Mouse (Mus musculus): ENCODE results near the gene Nudt4. TPM values are rescaled to one million over a fixed set of nuclear protein-coding genes. Genes with fewer than 3 reads are reported as not detected.

Gene Nudt4
- total and polyA plus RNA-seq, 2 experiments from 2014 or later: 71.2 to 87.6 TPM

- whole genome bisulfite sequencing: 64% methylated on average over 5 of the region's 5 CpGs
- no peak for TF ChIP-seq CTCF (IDR thresholded peaks at IDR 0.05; ENCODE audit: low read depth)
Measured at GRCm38 (mm10) chr10:95526495-95527122, 37.3 kb downstream of the Nudt4 start.

GRCm38 (mm10) chr10:95525871-95526270 is 38.1 kb downstream of the Nudt4 start:
- no peak overlapping the region for H3K4me2 ChIP-seq (ENCODE audit: low read depth)
- 93% methylated on average over 5 of the region's 5 CpGs for WGBS
- no peak overlapping the region for H3K9ac ChIP-seq
- peaks cover under 1% of the 10 kb centered on the region; the same call in 1 of the 2 replicates for H3K4me1 ChIP-seq (ENCODE audit: insufficient read depth)
- no peak overlapping the region for H3K4me3 ChIP-seq (ENCODE audit: low read depth, low read length)
- H3K27ac ChIP-seq (ENCODE audit: low read depth, low read length): no peak overlapping the region
- no peaks in the 10 kb centered on the region for H3K9me3 ChIP-seq (ENCODE audit: low read length)
- H3K27me3 ChIP-seq (ENCODE audit: insufficient read depth, low read length): no peaks in the 10 kb centered on the region
- TF ChIP-seq CTCF (IDR thresholded peaks at IDR 0.05; ENCODE audit: low read depth): no peak
- no peaks in the 10 kb centered on the region for H3K36me3 ChIP-seq (ENCODE audit: insufficient read depth)
- ATAC-seq: no peak
- DNase-seq: no peak

More at GRCm38 (mm10) chr10:95526495-95527122, 37.3 kb downstream of the Nudt4 start:
- no peak overlapping the region for H3K27ac ChIP-seq (ENCODE audit: low read depth, low read length)
- H3K4me3 ChIP-seq (ENCODE audit: low read depth, low read length): no peak overlapping the region
- no peak overlapping the region for H3K4me2 ChIP-seq (ENCODE audit: low read depth)
- ATAC-seq (no peak), DNase-seq (no peak)
- H3K9me3 ChIP-seq (ENCODE audit: low read length): no peaks in the 10 kb centered on the region
- H3K9ac ChIP-seq: no peak overlapping the region
- H3K4me1 ChIP-seq (ENCODE audit: insufficient read depth): peaks cover 3% of the 10 kb centered on the region; the same call in 1 of the 2 replicates
- no peaks in the 10 kb centered on the region for H3K27me3 ChIP-seq (ENCODE audit: insufficient read depth, low read length)
- H3K36me3 ChIP-seq (ENCODE audit: insufficient read depth): no peaks in the 10 kb centered on the region

DNA sequence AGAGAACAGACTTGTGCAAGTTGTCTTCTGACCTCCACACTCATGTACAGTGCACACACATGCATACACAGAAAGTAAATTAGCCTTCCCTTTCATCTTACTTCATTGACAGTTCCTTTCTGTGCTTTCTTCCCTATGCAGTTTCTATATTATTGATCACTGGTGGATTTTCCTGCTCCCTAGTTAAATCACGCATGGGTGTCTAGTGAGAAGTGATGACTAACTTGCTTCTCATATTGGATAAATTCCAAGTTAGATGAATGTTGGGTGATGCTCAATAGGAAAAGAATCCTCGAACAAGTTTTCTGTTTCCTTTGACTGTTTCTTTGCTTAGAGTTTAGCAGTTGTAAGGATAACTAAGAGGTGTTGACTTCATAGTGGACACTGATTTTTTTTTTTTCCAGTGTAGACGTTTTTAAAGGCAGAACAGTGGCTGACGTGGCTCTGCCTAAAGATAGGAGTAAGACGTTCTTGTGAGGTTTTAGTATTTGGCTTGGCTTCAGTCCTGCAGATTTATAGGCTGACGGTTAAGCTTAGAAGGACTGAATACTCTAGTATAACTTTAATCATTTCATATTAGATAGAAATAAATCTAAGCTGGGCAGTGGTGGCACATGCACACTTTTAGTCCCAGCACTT is 38.8 kb downstream of the Nudt4 start:
- no peak for ATAC-seq
- TF ChIP-seq CTCF (IDR thresholded peaks at IDR 0.05; ENCODE audit: low read depth): no peak
- 77% methylated on average over 6 of the region's 6 CpGs for WGBS
- Histone ChIP-seq H3K27me3 (ENCODE audit: insufficient read depth, low read length) (no peaks in the 10 kb centered on the region), H3K27ac (ENCODE audit: low read depth, low read length) (no peak overlapping the region), H3K4me2 (ENCODE audit: low read depth) (no peak overlapping the region), H3K9ac (no peak overlapping the region), H3K4me1 (ENCODE audit: insufficient read depth) (no peaks in the 10 kb centered on the region; the same call in 1 of the 2 replicates), H3K36me3 (ENCODE audit: insufficient read depth) (no peaks in the 10 kb centered on the region), H3K4me3 (ENCODE audit: low read depth, low read length) (no peak overlapping the region), H3K9me3 (ENCODE audit: low read length) (no peaks in the 10 kb centered on the region)
- DNase-seq: no peak

DNA sequence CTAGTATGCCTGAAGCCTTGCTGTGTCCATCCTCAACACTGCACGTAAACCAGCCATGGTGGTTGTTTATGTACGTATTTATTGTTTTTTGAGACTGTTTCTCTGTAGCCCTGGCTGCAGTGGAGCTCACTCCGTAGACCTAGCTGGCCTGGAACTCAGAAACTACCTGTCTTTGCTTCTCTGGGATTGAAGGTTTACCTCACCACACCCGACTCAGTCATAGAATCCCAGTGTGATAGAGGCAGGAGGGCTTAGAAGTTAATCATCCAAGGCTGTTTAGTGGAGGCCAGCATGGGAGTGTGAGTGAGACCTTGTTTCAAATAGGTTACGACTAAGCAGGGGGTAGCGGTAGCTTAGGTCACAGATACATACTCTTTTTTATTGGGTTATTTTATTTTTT is 46.3 kb downstream of the Nudt4 start:
- peaks cover 8% of the 10 kb centered on the region; the same call in 1 of the 2 replicates for H3K4me1 ChIP-seq (ENCODE audit: insufficient read depth)
- WGBS: 93% methylated on average over 6 of the region's 6 CpGs
- no peak overlapping the region for H3K9ac ChIP-seq
- no peak for DNase-seq
- H3K9me3 ChIP-seq (ENCODE audit: low read length): no peaks in the 10 kb centered on the region
- no peaks in the 10 kb centered on the region for H3K36me3 ChIP-seq (ENCODE audit: insufficient read depth)
- no peaks in the 10 kb centered on the region for H3K27me3 ChIP-seq (ENCODE audit: insufficient read depth, low read length)
- no peak overlapping the region for H3K27ac ChIP-seq (ENCODE audit: low read depth, low read length)
- ATAC-seq: no peak
- H3K4me2 ChIP-seq (ENCODE audit: low read depth): no peak overlapping the region
- H3K4me3 ChIP-seq (ENCODE audit: low read depth, low read length): no peak overlapping the region
- TF ChIP-seq CTCF (IDR thresholded peaks at IDR 0.05; ENCODE audit: low read depth): no peak

- Histone ChIP-seq H3K4me3 (ENCODE audit: low read depth, low read length) (peak overlapping the region; percentile 89), H3K36me3 (ENCODE audit: insufficient read depth) (no peaks in the 10 kb centered on the region), H3K9me3 (ENCODE audit: low read length) (no peaks in the 10 kb centered on the region), H3K9ac (peak overlapping the region; percentile 87), H3K4me2 (ENCODE audit: low read depth) (peak overlapping the region; percentile 71), H3K4me1 (ENCODE audit: insufficient read depth) (peaks cover 8% of the 10 kb centered on the region; the same call in 1 of the 2 replicates), H3K27me3 (ENCODE audit: insufficient read depth, low read length) (no peaks in the 10 kb centered on the region), H3K27ac (ENCODE audit: low read depth, low read length) (peak overlapping the region; percentile 95)
- peak; percentile 18 for DNase-seq
- no peak for TF ChIP-seq CTCF (IDR thresholded peaks at IDR 0.05; ENCODE audit: low read depth)
- peak; percentile 50 for ATAC-seq
- 2% methylated on average over 66 of the region's 80 CpGs for WGBS
Measured at GRCm38 (mm10) chr10:95515293-95515931, 48.5 kb downstream of the Nudt4 start.

DNA sequence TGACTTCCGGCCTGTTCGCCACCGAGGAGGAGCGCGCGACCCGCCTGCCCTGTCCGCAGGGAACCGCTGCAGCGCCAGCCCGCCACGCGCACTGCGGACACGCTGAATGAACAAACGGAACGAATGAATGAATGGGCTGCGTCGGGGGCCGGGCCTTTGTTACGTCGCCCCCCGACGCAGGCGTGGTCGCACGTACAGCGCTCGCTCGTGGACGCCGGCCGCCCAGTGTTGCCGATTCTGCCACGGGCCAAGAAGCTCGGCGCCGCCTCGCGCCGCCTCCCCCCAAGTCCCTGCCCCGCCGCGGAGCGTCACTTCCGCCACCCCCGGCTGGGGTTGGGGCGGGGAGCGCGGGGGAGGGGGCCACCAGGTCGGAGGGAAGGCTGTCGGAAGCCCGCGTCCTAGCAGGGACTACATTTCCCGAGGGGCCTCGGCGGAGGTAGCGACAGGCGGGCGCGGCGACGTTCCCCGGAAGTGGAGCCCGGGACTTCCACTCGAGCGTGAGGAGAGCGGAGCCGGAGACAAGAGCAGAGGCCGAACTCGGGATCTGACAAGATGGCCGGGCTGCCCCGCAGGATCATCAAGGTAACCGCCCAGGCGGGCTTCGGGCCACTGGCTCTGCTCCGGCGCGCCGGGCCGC is 49.2 kb downstream of the Nudt4 start, which contains the start of gene Ube2n:
Ube2n (plus strand) TSS at position 490 of the 637 bp plus-strand sequence.
- Histone ChIP-seq H3K27me3 (ENCODE audit: insufficient read depth, low read length) (no peaks in the 10 kb centered on the region), H3K9me3 (ENCODE audit: low read length) (no peaks in the 10 kb centered on the region), H3K9ac (peak within 1 kb of the TSS; percentile 87), H3K27ac (ENCODE audit: low read depth, low read length) (peak within 1 kb of the TSS; percentile 95), H3K36me3 (ENCODE audit: insufficient read depth) (no peaks in the 10 kb centered on the region), H3K4me3 (ENCODE audit: low read depth, low read length) (peak within 1 kb of the TSS; percentile 89), H3K4me1 (ENCODE audit: insufficient read depth) (peaks cover 8% of the 10 kb centered on the region; the same call in 1 of the 2 replicates), H3K4me2 (ENCODE audit: low read depth) (peak within 1 kb of the TSS; percentile 71)
- peak; percentile 10; the same call in 1 of the 2 replicates for TF ChIP-seq CTCF (IDR thresholded peaks at IDR 0.05; ENCODE audit: low read depth)
- ATAC-seq (peak; percentile 96), DNase-seq (peak; percentile 99)
- WGBS: 1% methylated on average over 63 of the region's 81 CpGs

Measured in forebrain, postnatal 0 days (tissue).